In the genomic region with DNA sequence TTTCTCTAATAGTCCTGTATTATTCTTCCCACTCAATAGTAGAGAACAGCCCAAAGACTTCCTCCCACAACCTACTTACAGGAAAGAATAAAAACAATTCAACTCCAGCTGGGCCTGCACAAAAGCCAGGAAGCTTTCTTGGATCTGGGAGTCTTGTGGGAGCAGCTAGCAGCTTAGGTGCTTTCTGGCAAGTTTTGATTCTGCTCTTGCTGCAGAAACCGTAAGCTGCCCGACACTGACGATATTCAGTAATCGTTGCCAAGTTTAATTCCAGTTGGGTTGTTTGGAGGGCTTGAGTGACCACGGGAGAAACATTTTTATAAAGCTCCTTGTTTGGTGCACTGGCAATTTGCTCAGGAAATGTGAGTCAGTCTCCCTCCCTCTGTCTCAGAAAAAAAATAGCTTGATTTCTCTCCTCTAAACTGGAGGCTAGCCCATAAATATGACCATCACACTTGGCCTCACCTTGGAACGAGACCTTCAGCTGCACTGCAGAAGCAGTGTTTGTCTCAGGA, we compare ENCODE assay signal across 9 mouse cellular contexts. TPM values are rescaled to one million over a fixed set of nuclear protein-coding genes. Genes with fewer than 3 reads are reported as not detected.
DNase-seq lines count a peak whose midpoint lies in the region; ATAC-seq lines count a peak whose summit lies in the region.
"Had no signal": no experiment of that assay in that cellular context is flagged by ENCODE, and none has a peak within 500 bp of the region (broad histone marks: within the 10 kb centered on the region; RNA-seq: fewer than 3 reads in every experiment).

No protein-coding gene starts in this region.

- no peak for DNase-seq in embryonic facial prominence, embryonic 10.5 days (ENCODE audit: low spot score)
- no peak for DNase-seq in neural tube, embryonic 10.5 days (ENCODE audit: extremely low spot score, low spot score)
- no peak for DNase-seq in lung, postnatal 10 days
- DNase-seq in kidney, adult 8-10 months = no peak

- no peaks in the 10 kb centered on the region for H3K36me3 ChIP-seq in embryonic facial prominence, embryonic 12.5 days
- no peaks in the 10 kb centered on the region for H3K36me3 ChIP-seq in embryonic facial prominence, embryonic 10.5 days (replicated peaks)
- H3K36me3 ChIP-seq in neural tube, embryonic 15.5 days = no peaks in the 10 kb centered on the region
- no peaks in the 10 kb centered on the region for H3K36me3 ChIP-seq in forebrain, embryonic 13.5 days (ENCODE audit: poor library complexity, severe bottlenecking)
- no peaks in the 10 kb centered on the region for H3K36me3 ChIP-seq in limb, embryonic 15.5 days

- H3K27ac ChIP-seq in embryonic facial prominence, embryonic 12.5 days = 0 out of 2 replicates have a peak overlapping the region, but pooled peaks have one; percentile 50
- no peak overlapping the region for H3K27ac ChIP-seq in embryonic facial prominence, embryonic 10.5 days (replicated peaks)
- no peak overlapping the region for H3K27ac ChIP-seq in neural tube, embryonic 15.5 days (replicated peaks)
- no peak overlapping the region for H3K27ac ChIP-seq in forebrain, embryonic 13.5 days
- peak overlapping the region; percentile 57; the same call in 1 of the 2 replicates for H3K27ac ChIP-seq in limb, embryonic 15.5 days
- H3K27ac ChIP-seq: liver, embryonic 14.5 days had no signal

- H3K4me3 ChIP-seq in embryonic facial prominence, embryonic 12.5 days = no peak overlapping the region
- H3K4me3 ChIP-seq in embryonic facial prominence, embryonic 10.5 days = no peak overlapping the region
- H3K4me3 ChIP-seq in neural tube, embryonic 15.5 days (replicated peaks) = no peak overlapping the region
- no peak overlapping the region for H3K4me3 ChIP-seq in forebrain, embryonic 13.5 days
- no peak overlapping the region for H3K4me3 ChIP-seq in limb, embryonic 15.5 days

- WGBS in embryonic facial prominence, embryonic 12.5 days = 20% methylated on average over 6 of the region's 6 CpGs
- WGBS in embryonic facial prominence, embryonic 10.5 days = 23% methylated on average over 6 of the region's 6 CpGs
- 9% methylated on average over 6 of the region's 6 CpGs for WGBS in neural tube, embryonic 15.5 days
- WGBS in forebrain, embryonic 13.5 days = 3% methylated on average over 6 of the region's 6 CpGs
- 15% methylated on average over 6 of the region's 6 CpGs for WGBS in limb, embryonic 15.5 days

- ATAC-seq in embryonic facial prominence, embryonic 12.5 days (ENCODE audit: insufficient number of reproducible peaks, insufficient read depth, low FRiP score, low TSS enrichment) = no peak
- ATAC-seq in neural tube, embryonic 15.5 days (ENCODE audit: low FRiP score) = no peak
- ATAC-seq in forebrain, embryonic 13.5 days = no peak
- ATAC-seq in limb, embryonic 15.5 days (ENCODE audit: insufficient number of reproducible peaks, low FRiP score, low TSS enrichment, low read depth) = peak; percentile 52; the same call in 1 of the 2 replicates

- H3K4me2 ChIP-seq in embryonic facial prominence, embryonic 12.5 days (replicated peaks) = no peak overlapping the region
- peak overlapping the region; percentile 3; the same call in 1 of the 2 replicates for H3K4me2 ChIP-seq in neural tube, embryonic 15.5 days
- H3K4me2 ChIP-seq in forebrain, embryonic 13.5 days = peak overlapping the region; percentile 38
- no peak overlapping the region for H3K4me2 ChIP-seq in limb, embryonic 15.5 days

- 0 out of 2 replicates have a peak, but pooled peaks cover 2% of the 10 kb centered on the region for H3K9me3 ChIP-seq in embryonic facial prominence, embryonic 12.5 days
- no peaks in the 10 kb centered on the region for H3K9me3 ChIP-seq in embryonic facial prominence, embryonic 10.5 days
- no peaks in the 10 kb centered on the region for H3K9me3 ChIP-seq in neural tube, embryonic 15.5 days (replicated peaks)
- no peaks in the 10 kb centered on the region for H3K9me3 ChIP-seq in forebrain, embryonic 13.5 days (replicated peaks)
- H3K9me3 ChIP-seq in limb, embryonic 15.5 days = no peaks in the 10 kb centered on the region

- H3K9ac ChIP-seq in embryonic facial prominence, embryonic 12.5 days = no peak overlapping the region
- H3K9ac ChIP-seq in neural tube, embryonic 15.5 days (replicated peaks) = no peak overlapping the region
- no peak overlapping the region for H3K9ac ChIP-seq in forebrain, embryonic 13.5 days
- no peak overlapping the region for H3K9ac ChIP-seq in limb, embryonic 15.5 days
- H3K9ac ChIP-seq: liver, embryonic 14.5 days had no signal

- H3K4me1 ChIP-seq in embryonic facial prominence, embryonic 12.5 days = peaks cover 12% of the 10 kb centered on the region; the same call in 1 of the 2 replicates
- H3K4me1 ChIP-seq in embryonic facial prominence, embryonic 10.5 days = peaks cover 34% of the 10 kb centered on the region
- peaks cover 9% of the 10 kb centered on the region for H3K4me1 ChIP-seq in neural tube, embryonic 15.5 days
- H3K4me1 ChIP-seq in forebrain, embryonic 13.5 days = peaks cover 23% of the 10 kb centered on the region
- H3K4me1 ChIP-seq in limb, embryonic 15.5 days = peaks cover 13% of the 10 kb centered on the region

- no peaks in the 10 kb centered on the region for H3K27me3 ChIP-seq in embryonic facial prominence, embryonic 12.5 days
- peaks cover 44% of the 10 kb centered on the region for H3K27me3 ChIP-seq in embryonic facial prominence, embryonic 10.5 days (replicated peaks; ENCODE audit: low read depth, poor library complexity, severe bottlenecking)
- peaks cover 8% of the 10 kb centered on the region for H3K27me3 ChIP-seq in neural tube, embryonic 15.5 days (replicated peaks)
- peaks cover 3% of the 10 kb centered on the region; the same call in 1 of the 2 replicates for H3K27me3 ChIP-seq in forebrain, embryonic 13.5 days
- H3K27me3 ChIP-seq in limb, embryonic 15.5 days = no peaks in the 10 kb centered on the region

RNA-seq across cellular contexts. Expression of a gene that starts 32.2 kb away (rescaled TPM):
- polyA plus RNA-seq in embryonic facial prominence, embryonic 12.5 days (2016; fragmentation: Nextera tagmentation; extraction: Ambion mirVana) = 20.2 and 22.1 TPM in 2 replicates
- 12.7 and 15.0 TPM in 2 replicates for polyA plus RNA-seq in embryonic facial prominence, embryonic 10.5 days (2016; fragmentation: Nextera tagmentation; extraction: Ambion mirVana)
- 17.9 and 18.8 TPM in 2 replicates for polyA plus RNA-seq in neural tube, embryonic 15.5 days (2015; fragmentation: Nextera tagmentation; extraction: Ambion mirVana)
- polyA plus RNA-seq in forebrain, embryonic 13.5 days (2015; fragmentation: Nextera tagmentation; extraction: Ambion mirVana) = 13.9 and 14.6 TPM in 2 replicates
- 13.5 and 14.0 TPM in 2 replicates for polyA plus RNA-seq in limb, embryonic 15.5 days (2015; fragmentation: Nextera tagmentation; extraction: Ambion mirVana)

RNA-seq across cellular contexts. Expression of a gene that starts 40.8 kb away (rescaled TPM):
- 88.7 and 94.2 TPM in 2 replicates for polyA plus RNA-seq in embryonic facial prominence, embryonic 12.5 days (2016; fragmentation: Nextera tagmentation; extraction: Ambion mirVana)
- 81.8 and 82.1 TPM in 2 replicates for polyA plus RNA-seq in embryonic facial prominence, embryonic 10.5 days (2016; fragmentation: Nextera tagmentation; extraction: Ambion mirVana)
- polyA plus RNA-seq in neural tube, embryonic 15.5 days (2015; fragmentation: Nextera tagmentation; extraction: Ambion mirVana) = 49.9 and 52.3 TPM in 2 replicates
- polyA plus RNA-seq in forebrain, embryonic 13.5 days (2015; fragmentation: Nextera tagmentation; extraction: Ambion mirVana) = 81.0 and 90.2 TPM in 2 replicates
- 40.4 and 45.9 TPM in 2 replicates for polyA plus RNA-seq in limb, embryonic 15.5 days (2015; fragmentation: Nextera tagmentation; extraction: Ambion mirVana)

Comparison
In these comparisons a context has a peak if more than half of its experiments do, and no peak if none do; other contexts are left out.
1. H3K27ac ChIP-seq: peak in embryonic facial prominence, embryonic 12.5 days (single experiment) and limb, embryonic 15.5 days (single experiment); none in embryonic facial prominence, embryonic 10.5 days (single experiment), neural tube, embryonic 15.5 days (single experiment) and forebrain, embryonic 13.5 days (single experiment).
2. H3K4me2 ChIP-seq: peak in neural tube, embryonic 15.5 days (single experiment) and forebrain, embryonic 13.5 days (single experiment); none in embryonic facial prominence, embryonic 12.5 days (single experiment) and limb, embryonic 15.5 days (single experiment).